Mouse (Mus musculus): ENCODE results near the gene Upp2.

DNA sequence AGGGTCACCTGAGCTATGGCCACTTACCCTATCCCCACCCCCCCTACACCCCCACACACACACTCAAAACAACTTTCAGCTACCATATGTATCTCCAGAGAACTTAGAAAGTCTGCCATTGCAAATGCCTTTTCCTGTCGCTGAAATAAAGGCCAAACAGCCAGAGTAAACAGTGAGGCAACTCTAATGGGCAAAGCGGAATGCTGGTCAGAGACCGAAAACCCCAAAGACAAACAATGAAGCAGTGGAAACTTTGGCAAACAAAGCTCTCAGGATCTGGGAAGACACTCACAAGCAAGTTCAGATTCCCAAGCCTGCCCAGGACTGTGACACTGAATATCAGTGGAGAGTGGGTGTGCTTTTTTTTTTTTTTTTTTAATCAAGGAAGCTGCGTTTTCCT lies 5.0 kb upstream of the Upp2 start:
- TF ChIP-seq CTCF (IDR thresholded peaks at IDR 0.05; ENCODE audit: low read depth, low read length) (no peak), POLR2A (IDR thresholded peaks at IDR 0.05; ENCODE audit: extremely low read depth, insufficient read depth, low read length) (no peak)
